Mouse (Mus musculus) common myeloid progenitor, adult 5-6 weeks (primary cell): ENCODE data around the gene Tdrd5. TPM values are rescaled to one million over a fixed set of nuclear protein-coding genes. Genes with fewer than 3 reads are reported as not detected.
"Not testable (repeated sequence)": the region's sequence is repeated elsewhere in the genome, so short reads cannot be mapped to it uniquely, and the experiment has no call there.

Experiments used
- ATAC-seq: replicated peaks from 2 replicates; pipeline ENCODE4 v1.8.0; 2016; ENCODE audit warnings: low read depth, mild to moderate bottlenecking, moderate TSS enrichment, inconsistent platforms; ENCODE audit not compliant: poor library complexity, severe bottlenecking
- total RNA-seq: library from RNA; stranded (forward); fragments of 200-1000, 187-1606 nt; gene quantifications from 2 replicates; pipeline ENCODE4 v1.2.3, GENCODE M21; 2017

Gene Tdrd5
- total RNA-seq, result 0.18 TPM in 1 of 2 replicates, not detected in the other

DNA sequence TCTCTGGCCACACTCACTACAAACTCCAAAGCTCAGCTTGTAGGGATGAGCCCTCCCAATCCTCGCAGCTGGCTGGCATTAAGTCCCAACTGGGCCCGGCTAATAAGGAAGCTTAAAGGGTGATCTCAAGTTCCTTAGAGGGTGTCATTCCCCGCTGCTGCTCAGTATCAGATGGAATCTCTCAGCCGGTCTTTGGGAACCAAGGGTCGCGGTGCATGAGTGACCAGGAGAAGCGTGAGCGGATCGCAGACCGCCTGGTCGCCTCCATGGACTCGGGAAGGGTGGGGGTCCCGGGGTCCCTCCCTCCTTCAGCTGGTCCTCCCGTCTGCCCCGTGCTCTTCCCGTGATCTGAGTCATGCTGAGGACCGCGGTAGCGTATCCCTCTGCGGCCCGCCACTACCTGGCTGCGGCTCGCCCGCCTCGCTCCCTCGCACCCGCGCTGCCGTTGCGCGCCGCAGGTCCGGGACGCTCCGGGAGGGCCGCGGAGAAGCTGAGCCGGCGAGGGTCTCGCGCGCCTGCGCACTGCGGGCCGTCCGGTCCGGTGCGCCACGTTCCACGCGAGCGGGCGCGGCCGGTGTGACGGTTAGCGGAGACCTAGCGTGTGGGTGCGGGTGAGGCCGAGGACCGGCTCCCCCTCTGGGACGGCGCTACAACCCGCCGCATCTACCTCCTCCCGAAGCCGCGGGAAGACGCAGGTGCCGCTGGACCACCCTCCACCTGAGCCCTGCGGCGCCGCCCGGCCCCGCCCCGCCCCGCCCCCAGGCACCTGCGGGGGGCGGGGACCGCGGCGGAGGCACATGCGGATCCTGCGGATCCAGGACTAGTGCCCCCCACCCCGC, at the start of gene Tdrd5:
TSS of gene Tdrd5 (minus strand) at position 754 of the 839 bp plus-strand sequence.
- peak; percentile 52; the same call in 1 of the 2 replicates for ATAC-seq

DNA sequence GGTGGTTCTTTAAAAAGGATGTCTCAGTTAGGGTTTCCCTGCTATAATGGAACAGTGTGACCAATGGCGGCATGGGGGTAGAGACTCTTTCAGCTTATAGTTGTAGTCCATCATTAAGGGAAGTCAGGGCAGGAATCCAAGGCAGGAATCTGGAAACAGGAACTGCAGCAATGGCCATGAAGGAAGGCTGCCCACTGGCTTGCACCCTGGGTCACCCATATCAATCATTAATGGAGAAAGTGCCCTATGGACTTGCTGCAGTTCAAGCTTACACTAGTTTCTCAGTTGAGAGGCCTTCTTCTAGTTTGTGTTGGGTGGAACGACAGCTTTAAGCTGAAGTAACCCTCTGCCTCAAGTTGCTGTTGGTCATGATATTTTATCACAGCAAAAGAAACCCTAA, 49.0 kb upstream of the Tdrd5 start:
- ATAC-seq, result no peak

DNA sequence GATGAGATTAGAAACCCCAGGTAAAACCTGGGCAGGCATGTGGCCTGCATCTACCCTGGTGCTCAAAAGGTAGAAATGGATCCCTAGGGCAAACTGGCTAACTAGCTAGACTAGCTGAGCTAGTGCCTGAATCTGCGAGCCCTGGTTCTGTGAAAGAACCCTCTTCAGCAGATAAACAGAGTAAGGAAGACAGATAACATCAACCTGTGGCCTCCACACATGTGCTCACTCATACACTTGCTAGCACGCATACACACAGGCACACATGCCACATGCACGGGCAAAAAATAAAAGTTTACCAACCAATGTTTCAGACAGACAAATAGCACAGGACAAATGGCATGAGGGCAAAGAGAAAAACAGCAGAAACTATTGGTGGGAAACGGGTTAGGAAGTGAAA, 47.0 kb upstream of the Tdrd5 start:
- ATAC-seq, result no peak

DNA sequence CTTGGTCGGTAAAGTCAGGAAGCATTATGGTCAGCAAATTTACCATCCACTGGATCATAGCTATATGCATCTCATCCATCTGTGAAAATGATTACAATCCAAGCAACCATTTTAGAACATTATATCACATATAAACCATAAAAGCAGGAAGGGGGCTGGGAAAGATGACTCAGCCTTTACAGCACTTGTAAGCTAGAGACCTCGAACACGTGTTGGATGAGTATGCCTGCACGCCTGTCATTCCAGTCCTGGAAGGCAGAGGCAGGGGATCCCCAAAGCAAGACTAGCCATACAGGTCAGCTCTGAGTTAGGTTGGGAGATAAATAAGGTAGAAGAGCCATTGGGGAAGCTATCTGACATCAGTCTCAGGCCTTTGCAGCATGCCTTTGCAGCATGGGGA, 45.6 kb upstream of the Tdrd5 start:
- ATAC-seq, result 0 out of 2 replicates have a peak, but pooled peaks have one; percentile 11

DNA sequence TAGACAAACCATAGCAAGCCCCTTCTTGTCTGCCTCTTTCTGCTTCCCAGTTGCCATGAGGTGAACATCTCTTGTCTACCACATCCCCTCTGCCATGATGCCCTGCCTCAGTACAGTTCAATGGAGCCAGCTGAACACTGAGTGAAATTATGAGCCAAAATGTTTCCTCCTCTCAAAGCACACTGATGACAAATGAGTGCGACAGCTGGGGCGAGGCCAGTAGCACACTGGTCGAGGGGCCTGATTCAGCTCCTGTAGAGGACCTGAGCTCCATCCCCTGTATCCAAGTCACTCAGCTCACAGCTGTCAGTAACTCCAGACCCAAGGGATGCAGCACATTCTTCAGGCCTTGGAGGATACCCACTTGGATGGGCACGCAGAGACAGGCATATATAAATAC, 42.2 kb upstream of the Tdrd5 start:
- ATAC-seq, result no peak

DNA sequence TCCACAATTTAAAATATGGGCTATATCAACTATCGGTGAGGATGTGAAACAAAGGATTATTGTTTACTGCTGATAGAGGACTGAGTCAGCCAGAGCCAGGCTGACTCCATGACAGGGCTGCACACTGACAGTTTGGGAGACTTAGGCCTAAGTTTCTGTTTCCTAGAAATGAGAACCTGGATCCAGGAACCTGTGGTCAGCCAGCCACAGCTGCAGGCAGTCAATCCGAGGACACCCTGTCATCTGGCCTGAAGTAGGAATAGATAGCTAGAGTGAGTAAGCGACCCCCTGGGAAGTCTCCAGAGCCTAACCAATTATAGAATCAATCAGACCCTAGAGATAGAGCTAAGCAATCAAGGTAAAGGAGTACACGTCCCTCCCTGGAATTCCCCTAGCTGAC, 41.0 kb upstream of the Tdrd5 start:
- ATAC-seq, result no peak

DNA sequence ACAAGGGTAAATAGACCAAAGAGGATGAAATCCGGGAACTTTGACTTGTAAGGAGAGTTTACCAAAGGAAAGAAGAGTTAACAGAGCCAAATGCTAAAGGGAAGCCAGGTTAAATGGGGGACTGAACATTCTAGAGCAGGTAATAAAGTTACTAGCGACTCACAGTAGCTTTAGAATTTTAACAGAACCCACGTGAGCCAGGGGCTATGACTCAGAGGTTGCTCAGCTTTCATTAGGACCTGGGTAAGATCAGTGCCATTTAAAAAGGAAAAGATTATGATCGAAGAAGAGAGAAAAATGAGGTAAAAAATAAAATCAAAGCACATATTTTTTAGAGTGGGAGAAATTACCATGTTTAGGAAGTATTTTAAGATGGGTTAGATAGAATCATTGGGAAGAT, 37.4 kb upstream of the Tdrd5 start:
- ATAC-seq, result no peak

DNA sequence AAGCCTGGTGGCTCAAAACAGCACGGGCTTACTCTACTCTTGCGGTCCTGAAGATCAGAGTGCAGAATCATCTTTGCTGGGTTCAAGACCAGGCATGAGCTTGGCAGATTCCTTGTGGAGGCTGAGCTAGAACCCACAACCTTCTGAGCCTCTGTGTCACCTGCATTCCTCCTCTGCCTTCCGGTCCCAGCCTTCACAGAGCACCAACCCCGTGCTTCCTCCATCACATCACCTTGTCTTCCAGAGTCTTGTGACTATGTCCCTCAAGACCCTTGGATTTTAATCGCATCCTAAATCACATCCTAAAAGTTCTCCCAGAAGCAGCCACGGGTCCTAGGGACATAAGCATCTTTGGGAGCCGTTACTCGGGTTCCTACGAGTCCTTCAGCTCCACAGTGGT, 19.7 kb upstream of the Tdrd5 start:
- no peak for ATAC-seq

DNA sequence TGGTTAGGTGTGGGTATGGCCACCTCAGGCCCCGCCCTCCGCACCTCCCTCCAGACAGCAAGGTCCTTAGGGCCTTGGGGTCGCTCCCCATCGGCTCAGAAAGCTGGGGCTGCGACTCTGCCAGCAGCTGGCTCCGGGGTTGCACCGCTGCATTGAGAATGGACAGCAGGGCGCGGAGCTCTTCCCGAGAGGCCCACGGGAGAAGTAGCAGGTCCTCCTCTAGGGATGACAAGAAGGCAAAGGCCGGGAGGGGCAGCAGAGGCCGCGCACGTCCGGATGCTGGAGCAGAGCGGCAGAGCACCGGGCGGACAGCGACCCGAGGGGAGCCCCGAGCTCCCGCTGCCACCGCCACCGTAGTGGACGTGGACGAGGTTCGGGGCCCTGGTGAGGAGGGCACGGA, 7.2 kb upstream of the Tdrd5 start, which contains the start of gene Nphs2:
TSS of gene Nphs2 (plus strand) at position 98 of the 400 bp plus-strand sequence.
- peak; percentile 48; the same call in 1 of the 2 replicates for ATAC-seq

DNA sequence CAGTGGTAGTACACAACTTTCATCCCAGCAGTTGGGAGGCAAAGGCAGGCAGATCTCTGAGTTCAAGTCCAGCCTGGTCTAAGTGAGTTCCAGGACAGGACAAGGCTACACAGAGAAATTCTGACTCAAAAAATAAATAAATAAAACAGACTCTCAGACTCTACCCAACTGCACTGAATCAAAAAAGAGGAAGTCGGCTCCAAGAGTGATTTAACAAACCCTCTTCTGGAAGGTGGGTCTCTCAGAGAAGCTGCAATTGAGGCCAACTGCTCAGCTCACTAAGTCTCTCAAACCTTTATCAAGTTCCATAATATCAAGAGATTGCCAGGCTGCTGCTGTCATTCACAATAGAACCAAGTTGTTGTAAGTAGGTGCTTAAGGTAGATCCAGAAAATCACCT, 5.1 kb upstream of the Tdrd5 start:
- peak; percentile 83 for ATAC-seq

DNA sequence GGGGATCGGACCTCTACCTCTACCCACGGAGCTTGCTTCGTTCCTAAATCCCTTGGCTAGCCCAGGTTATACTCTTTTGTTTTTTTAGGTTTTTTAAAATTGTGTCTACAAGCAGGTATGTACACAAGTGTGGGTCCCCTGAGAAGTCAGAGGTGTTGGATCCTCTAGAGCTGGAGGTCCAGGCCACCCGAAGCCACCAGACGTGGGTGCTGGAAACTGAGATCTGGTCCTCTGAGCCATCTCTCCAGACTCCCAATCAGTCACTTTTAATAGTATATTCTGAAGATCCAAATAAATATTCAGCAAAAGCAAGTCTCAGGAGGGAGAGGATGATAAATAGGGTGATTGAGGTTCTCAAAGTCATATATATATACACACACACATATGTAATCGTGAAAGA, 13.4 kb downstream of the Tdrd5 start:
- ATAC-seq, result no peak

DNA sequence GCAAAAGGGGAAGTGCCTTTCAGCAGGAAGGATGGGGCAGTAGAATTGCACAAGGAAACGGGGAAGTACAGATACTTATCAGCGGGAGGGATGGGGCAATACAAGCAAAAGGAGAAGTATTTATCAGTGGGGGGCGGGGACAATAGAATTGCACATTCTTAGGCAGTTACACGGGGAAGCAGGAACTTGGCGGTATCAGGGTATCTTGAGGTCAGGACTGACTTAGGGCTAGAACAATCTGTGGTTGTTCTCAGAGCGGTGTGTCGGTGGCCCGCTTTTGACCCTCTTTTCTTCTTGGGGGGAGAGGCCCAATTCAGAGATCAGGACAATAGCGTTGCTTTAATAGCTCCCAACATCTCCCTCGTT, 14.3 kb downstream of the Tdrd5 start:
- not testable (repeated sequence) for ATAC-seq

DNA sequence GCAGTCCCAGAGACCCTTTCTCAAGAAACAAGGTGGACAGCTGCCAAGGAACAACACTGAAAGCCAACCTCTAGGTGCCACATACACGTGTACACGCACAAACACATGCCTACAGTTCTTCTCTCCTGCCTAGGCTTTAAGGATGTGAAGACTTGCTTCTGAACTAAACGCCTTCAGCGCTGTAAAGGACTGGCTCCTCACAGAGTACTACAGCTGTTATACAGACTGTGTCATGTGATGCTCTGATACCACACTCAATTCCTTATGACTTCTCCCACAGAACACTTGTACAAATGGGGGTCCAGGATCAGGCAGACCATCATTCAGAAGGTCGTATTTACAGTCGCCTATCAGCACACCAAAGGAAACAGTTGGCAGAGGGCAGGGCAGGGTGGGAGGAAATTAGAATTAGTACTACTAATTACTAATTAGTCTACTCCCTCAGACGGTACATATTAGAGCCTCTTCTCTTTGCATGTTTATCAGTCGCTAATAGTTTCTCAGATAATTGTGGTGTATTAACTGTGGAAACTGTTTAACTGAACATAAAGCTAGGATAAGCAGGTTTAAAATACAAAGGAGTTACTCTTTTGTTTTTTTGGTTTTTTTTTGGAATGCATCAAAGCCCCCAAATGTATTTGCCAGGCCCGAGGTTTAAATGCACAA, 14.8 kb downstream of the Tdrd5 start:
- ATAC-seq, result no peak

DNA sequence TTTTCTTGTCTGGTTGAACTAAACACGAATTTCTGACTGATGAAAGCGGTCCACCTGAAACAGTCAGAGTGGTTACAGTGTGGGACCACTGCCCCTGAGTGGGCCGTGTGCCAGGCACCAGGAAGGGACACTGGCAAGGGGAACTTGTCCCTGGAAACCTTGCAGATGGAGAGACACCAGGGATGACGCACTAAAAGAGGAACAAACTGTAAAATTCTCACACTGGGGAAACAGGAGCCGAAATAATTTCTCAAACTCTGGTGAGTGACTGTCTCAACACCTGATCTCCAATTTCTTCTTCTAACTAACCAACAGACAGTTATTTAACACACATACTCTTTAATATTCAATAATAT, 17.9 kb downstream of the Tdrd5 start:
- peak; percentile 46; the same call in 1 of the 2 replicates for ATAC-seq

DNA sequence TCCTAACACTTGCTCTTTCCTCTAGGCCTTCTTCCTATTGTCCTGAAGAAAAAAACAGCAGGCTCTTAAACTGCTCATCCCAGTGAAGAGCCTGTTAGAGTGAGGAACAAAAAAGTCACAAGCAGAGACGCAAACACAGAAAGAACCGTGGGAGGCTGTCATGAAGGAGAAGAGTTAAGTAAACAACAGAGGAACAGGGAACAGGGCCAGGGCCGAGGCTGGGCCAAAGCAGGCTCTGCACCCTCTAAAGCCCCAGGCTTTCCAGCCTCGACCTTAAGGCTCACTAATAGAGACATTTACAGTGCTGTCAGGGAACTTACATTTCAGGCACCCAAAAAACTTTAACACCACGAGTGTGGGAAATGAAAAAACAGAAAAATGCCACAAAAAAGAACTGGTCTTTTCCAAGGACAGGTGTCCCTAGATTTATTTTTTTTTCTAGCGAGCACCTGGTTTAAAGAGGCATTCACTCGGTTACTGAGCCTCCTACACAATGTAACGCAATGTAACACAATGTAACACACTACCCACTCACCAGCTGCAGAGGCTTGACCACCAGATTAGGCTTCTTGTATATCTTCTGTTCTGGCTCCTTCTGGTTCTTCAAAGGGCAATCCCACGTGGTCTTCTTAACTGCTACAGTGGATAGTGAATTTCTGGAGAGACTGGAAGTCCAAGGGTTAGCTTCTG, 18.5 kb downstream of the Tdrd5 start:
- no peak; the same call in 1 of the 2 replicates for ATAC-seq

DNA sequence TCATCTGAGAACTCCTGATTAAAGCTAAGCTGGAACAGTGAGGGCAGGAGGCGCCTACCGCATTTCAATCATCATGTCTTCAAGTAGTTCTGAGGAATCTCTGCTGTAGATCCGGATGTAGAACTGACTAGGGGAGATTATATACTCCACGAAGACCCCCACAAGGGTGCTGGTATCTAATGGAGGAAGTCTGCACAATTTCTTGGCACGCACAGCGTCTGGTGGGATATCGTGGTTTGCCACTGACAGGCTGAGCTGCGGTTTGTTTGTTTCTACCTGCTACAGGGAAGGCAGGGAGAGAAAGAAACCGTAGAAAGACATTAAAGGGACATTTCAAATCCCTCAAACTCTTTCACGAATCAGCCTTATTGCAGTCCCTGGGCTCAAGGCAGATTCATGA, 19.3 kb downstream of the Tdrd5 start:
- peak; percentile 73 for ATAC-seq

DNA sequence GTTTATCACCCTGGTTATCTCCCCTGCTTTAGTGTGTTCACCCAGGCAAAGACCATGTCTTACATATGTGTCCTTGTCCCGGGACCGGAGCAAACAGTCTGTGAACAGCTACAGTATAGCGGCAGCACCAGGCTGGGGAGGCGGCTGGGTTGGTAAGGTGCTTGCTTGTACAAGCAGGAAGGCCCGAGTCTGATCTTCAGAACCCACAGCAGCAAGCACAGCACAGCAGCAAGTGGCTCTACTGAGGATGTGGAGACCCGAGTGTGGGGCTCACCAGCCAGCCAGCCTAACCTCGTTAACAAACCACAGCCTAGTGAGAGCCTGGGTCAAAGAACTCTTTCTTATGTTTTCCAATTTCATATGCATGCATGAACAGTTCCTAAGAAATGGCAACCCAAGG, 23.3 kb downstream of the Tdrd5 start:
- no peak for ATAC-seq

DNA sequence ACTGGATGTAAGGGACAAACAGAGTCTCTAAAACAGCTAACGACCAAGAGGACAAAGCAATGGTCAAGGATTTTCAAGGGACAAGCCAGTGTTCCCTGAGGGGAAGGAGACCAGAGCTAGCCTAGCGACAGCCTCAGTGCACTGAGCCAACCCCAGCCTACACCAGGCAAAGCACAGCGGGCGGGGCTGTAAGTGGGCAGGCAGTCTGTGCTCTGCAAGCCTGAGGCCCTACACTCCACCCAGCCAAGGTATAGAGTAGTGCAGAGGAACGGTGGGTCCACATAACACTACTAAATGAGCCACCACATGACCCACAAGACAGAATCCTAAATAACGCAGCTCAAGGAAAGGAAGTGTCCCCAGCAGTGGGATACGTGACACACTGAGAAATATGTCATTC, 29.8 kb downstream of the Tdrd5 start:
- no peak for ATAC-seq

DNA sequence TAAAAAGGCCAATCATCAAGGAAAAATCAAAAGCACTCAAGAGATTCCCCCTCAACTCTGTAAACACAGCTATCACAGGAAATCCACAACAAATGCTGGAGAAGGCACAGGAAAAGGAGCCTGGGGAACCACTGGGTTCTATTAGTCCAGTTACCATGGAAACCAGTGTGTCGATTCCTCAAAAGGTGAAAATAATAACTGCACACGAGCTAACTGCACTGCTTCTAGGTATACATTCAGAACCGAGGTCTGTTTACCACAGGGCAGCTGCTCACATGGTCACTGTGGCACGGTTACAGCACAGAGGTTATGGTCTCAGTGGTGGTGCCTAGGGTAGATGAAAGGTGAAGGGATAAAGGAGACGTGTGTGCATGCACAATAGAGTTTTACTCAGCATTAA, 31.8 kb downstream of the Tdrd5 start:
- no peak for ATAC-seq

DNA sequence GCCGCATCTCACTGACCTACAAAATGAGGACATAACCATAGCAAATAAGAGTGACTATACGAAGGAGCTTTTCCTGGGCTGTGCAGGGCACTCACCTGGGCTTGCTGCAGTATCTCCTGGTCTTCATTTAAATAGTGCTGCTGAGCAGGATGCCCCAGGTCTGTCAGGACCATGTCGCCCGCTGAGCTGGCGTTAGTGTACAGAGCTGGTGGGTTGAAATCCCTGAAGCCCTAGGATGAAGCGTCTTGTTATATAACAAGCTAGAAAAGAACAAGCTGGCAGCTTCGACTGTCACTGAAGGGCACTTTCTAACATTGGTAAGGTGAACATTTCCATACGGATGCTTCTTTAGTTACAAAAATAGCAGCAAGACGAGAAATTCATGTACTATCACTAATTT, 33.0 kb downstream of the Tdrd5 start:
- ATAC-seq, result no peak

DNA sequence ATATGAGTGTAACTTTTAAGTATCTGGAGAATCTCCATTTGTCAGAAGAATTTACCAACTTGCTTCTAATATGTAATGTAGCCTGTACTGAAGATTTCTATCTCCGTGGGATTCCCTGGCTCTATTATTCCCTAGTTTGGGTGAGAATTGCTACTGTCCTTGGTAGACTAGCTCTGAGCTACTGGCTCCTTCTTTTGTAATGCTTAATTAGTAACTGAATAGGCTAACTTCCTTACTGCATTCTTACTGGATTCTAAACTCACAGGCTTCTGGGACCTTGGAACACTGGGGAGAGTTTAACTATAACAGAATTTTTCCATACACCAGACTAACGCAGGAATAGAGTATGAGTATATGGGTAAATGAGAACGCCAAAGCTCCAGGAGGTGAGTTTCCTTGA, 34.9 kb downstream of the Tdrd5 start:
- ATAC-seq, result not testable (repeated sequence)
